Mouse (Mus musculus) heart, adult 2 months (tissue): ENCODE measurements around the gene Lrrfip1.

Experiments used
- EP300 ChIP-seq: fragments of 200-500 bp; IDR thresholded peaks from 2 replicates; pipeline ENCODE4 v1.6.1; 2011; ENCODE audit warnings: low read depth, low read length, control low read depth; ENCODE audit not compliant: insufficient read depth
- POLR2A ChIP-seq: fragments of 200-500 bp; IDR thresholded peaks from 2 replicates; pipeline ENCODE4 v1.6.1; 2011; ENCODE audit warnings: mild to moderate bottlenecking, low read depth, low read length, control low read depth; ENCODE audit not compliant: insufficient read depth

DNA sequence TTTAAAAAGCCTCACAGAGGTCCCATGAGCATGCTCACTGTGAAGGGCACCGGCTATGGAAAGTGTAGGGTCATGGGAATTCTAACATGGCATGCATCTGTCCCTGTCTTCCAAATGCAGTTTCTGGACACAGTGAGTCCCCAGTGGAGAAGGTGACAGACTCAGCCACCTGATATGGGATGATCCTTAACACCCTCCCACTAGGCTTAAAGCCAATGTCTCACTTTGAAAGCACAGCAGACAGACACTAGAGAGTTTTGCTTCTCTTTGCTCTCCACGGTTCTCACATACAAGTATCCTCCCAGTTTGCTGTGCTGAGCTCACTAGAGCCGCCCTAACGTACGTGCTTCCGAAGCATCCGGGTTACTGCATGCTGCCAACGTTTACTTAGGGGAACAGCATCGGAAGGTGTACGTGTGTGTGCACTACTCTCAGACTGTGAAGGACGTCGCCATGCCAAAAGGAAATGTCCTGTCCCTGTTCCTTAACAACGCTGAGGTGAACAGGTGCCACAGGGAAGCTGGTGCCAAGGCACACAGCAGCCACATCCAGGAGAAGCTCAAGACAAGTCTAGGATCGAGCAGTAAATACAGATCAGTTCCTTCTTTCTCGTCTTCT is 104.9 kb downstream of the Lrrfip1 start:
- no peak for TF ChIP-seq EP300
- TF ChIP-seq POLR2A, result no peak
